Mouse (Mus musculus): ENCODE data around the gene Suclg1.

The Suclg1 gene

GRCm38 (mm10) chr6:73322306-73322705 lies 74.1 kb downstream of the Suclg1 start:
- DNase-seq (ENCODE audit: low read depth, low spot score) = no peak

Measured in c-Kit-negative CD71-positive TER-119-positive erythroid progenitor cells, embryonic 14.5 days (primary cell).